Mouse (Mus musculus) lung, postnatal 4 days (tissue): ENCODE results near the gene Slc9a3.

Experiments
- DNase-seq, 2 experiments: peaks; one replicate each; pipeline ENCODE4 v3.0.0; 2021

Gene Slc9a3

GRCm38 (mm10) chr13:74145983-74146622 is 24.8 kb downstream of the Slc9a3 start:
- no peak for DNase-seq

- DNase-seq: no peak
Measured at GRCm38 (mm10) chr13:74147327-74147726, 26.1 kb downstream of the Slc9a3 start.

DNA sequence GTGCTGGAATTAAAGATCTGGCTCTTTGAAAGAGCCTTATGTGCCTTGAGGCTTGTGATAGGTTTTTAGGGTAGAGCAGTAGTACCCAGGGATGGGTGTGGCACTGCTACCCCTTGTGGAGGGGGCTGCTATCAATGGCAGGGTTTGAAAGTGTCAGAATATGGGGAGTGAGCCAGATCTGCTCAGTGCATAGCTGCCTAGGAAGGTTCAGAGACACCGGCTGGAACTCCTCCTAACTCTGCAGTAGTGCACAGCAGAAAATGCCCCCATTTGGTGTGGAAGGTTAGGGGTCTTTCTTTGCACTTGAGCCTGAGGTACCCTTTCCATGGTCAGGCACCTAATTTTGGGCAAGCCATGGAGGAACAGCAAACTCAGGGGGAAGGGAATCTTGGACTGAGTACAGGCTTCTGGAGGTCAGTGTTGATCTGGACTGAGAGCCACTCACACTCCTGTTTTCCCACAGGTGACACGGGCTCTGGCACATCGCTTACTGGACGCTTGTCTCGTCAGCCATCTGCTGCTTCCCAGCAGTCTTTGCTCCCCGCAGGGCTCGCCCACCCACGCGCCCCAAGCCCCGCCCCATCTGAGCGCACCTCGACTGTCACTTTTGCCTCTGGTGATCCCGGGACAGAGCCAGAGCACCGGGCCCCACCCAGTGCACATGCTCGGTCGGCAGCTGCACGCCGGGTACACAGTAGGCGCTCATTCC is 45.2 kb downstream of the Slc9a3 start:
- DNase-seq: peak; percentile 47 to 59

DNA sequence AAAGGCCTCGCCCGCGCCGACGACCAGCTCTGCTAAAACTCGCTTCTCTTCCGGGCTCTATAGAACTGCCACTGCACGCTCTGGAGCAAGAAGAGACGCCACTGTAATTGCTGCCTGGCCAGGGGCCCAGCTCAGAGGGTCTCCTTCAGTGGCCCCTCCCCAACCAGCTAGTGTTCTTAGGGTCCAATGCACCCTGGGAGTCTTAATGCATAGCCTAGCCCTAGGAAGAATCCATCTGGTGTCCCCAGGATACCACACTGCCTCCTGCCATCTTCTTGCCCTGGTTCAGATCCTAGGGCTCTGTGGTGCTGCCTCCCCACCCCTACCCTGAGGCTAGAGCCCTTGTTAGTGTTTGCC is 45.8 kb downstream of the Slc9a3 start:
- DNase-seq: no peak

DNA sequence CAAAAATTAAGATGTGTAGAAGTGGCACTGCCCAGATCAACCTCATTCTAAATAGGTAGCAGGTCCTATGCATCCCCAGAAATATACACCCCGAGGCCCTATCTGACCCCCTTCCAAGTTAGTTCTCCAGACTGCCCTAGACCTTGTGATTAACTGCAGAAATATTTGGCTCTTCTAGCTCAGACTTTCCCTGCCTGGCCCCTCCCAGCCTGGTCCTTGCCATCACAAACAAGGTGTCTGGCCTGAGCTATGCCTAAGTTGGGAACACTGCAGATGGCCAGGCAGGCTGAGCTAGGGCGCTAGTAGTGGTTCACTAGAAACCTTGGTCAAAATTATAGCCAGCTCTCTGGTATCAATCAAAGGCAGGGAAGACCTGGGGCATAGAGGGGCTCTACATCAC is 46.2 kb downstream of the Slc9a3 start:
- DNase-seq: no peak

DNA sequence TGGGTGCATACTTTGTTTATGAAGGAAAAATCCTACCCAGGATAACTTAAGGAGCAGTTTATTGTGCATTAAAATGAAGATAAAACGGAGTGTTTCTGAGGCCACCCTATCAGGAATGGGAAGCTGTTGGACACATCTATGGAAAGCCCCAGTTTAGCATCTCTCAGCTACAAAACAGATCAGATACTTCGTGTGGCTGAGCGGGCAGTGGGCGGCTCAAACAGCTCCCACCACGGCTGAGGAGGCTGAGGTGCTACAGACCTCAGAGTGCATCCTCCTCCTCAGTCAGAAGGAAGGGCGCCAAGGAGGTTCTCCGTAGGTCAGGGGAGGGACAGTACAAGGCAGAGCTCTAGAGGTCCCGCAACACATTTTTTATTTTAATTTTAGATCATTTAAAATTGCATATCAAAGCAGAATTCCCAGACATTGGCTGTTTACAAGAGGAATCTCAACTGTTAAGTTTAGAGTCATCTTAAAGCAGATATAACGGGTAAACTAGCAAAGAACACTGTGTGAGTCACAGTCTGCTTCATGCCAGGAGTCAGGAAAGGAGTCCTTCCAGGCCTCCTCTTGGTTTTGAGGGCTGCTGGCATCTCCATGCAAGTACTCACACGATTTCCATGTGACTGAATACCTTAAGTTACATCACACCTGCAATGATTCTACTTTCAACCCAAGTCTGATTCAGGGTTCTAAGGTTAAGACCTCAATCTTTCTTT is 48.3 kb downstream of the Slc9a3 start:
- no peak for DNase-seq

DNA sequence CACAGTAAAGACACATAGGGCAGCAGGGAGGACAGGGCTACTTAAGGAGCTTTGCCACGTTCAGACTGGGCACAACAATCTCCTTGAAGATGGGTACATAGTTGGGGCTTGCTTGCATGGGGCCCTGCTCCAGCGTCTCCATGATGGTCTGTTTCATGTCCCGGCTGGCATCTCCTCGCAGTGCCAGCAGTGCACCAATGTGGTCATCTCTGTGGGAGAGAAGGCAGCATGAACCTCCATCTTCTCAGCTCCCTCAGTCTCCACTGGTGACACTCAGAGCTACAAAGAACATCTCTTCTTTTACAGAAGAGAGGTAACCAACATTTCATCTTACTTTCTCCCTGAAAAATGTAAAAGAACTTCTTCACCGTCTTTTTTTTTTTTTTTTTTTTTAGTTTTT is 50.8 kb downstream of the Slc9a3 start:
- DNase-seq: no peak

DNA sequence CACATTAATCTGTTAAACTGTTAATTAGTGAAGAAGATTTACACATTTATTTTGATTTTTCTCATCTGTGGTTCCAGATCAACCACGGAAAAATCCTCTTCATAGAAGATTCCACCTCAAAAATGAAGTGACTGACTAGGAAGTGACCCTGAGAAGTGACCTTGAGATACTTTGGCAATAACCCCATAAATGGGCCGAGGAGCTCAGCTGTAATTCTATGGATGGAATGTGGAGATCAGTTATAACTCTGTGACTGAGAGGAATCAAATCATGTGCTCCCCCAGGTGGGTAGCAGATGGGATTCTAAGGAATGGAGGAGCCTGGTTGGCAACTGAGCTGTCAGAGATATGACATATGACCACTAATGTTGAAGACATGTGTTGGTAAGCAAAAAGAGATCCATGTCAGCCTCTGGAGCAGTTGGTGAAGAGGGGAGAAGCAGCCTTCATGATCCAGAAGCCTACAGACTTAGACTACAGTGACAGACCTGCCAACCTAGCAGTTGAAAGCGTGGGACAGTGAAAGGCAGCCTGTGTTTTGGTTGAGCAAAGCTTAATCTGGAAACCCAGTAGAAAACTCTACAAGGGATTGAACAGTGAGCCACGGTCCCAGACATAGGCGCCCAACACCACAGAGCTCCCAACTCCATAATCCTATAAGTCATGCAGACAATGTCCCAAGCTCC is 61.9 kb downstream of the Slc9a3 start:
- DNase-seq: no peak

DNA sequence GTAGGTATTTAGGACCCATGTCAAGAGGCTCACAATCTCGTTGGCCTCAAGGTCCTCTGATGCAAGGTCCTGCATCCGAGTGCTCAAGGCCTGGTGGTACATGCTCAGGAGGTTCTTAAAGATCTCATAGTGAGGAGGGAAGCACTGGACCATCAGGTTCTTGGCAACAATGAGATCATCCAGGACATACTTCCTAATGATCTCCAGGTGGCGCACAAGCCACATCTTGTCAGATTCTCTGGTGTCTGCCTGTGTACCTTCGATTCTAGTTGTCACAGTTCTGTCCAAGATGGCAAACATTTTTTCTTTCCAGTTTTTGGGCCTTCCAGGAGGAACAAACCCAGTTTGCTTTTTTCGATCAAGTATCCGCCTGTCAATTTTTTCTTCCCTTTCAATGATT is 71.4 kb downstream of the Slc9a3 start:
- DNase-seq: no peak

DNA sequence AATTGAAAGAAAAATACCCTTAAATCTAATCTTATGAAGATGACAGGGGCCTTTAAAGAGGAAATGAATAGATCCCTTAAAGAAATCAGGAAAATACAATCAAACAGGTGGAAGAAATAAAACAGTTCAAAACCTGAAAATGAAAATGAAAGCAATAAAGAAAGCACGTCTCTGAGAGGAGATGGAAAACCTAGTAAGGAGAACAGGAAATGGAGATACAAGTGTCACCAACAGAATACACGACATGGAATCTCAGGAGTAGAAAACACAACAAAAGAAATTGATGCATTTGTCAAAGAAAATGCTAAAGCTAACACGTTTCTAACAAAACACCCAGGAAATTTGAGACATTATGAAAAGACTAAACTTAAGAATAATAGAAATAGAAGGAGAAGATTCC is 75.2 kb downstream of the Slc9a3 start:
- DNase-seq: no peak

GRCm38 (mm10) chr13:74208317-74208985 is 87.2 kb downstream of the Slc9a3 start, which contains the start of gene Exoc3:
Exoc3 (minus strand) TSS chr13:74208732.
- peak; percentile 93 to 95 for DNase-seq

- DNase-seq: no peak
Measured at GRCm38 (mm10) chr13:74208986-74209345, 87.7 kb downstream of the Slc9a3 start.

GRCm38 (mm10) chr13:74218441-74218840 is 97.2 kb downstream of the Slc9a3 start:
- DNase-seq: no peak
